Mouse (Mus musculus) Patski (cell line): Measurements from ENCODE around the gene Podxl2. TPM values are rescaled to one million over a fixed set of nuclear protein-coding genes. Genes with fewer than 3 reads are reported as not detected.

ENCODE experiments used
- ATAC-seq: fragments of 100-300 bp; one replicate; pipeline ENCODE4 v1.8.0; 2021
- CTCF ChIA-PET: fragments of 350-600 bp; sonication (Branson Sonifier 250); formaldehyde crosslinking; loops from one replicate; lab custom pipeline; 2022; ENCODE audit warnings: inconsistent platforms; lab: Charles Lee
- POLR2A ChIA-PET: fragments of 350-600 bp; sonication (Branson Sonifier 250); formaldehyde crosslinking; loops from one replicate; lab custom pipeline; 2022; ENCODE audit warnings: antibody characterized with exemption, inconsistent platforms; lab: Charles Lee
- DNase-seq: peaks from one replicate; pipeline ENCODE4 v3.0.0-alpha.2; 2011; ENCODE audit warnings: low read depth, low spot score
- H3K27me3 ChIP-seq: fragments of 371-371 bp; one replicate; pipeline ENCODE4 v1.5.1; 2021
- CTCF ChIP-seq: fragments of 100-300 bp; IDR thresholded peaks from one replicate; pipeline ENCODE4 v1.5.1; 2021
- in situ Hi-C: fragments of 300-500 bp; cut with MboI; formaldehyde crosslinking; loops from 3 replicates; pipeline ENCODE4 v1.11.1; 2018; ENCODE audit warnings: low pct_unique_long_range_greater_than_20kb, mixed read lengths
- polyA plus RNA-seq: library from polyadenylated mRNA; unstranded; gene quantifications from one replicate; pipeline ENCODE4 v1.2.3, GENCODE M21; 2021

The Podxl2 gene
- polyA plus RNA-seq, 1 experiment from 2014 or later: 41.5 TPM

DNA sequence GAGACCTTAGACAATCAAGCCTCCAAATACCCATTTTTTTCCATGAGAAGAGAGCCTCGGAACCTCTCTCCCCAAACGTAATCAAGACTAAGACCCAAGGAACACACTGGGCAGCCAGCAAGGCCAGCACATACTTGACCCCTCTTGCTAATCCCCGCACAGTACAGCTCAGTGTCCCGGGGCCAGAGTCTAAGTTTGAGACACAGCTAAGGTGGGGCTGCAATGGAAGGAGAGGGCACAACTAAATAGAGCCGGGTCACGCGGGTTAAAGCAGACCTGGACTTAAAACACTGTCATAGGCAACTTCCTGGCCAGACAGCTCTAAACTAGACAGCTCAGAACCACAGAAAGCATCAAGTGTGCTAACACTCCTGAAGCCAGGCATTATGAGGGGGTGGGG, 16.0 kb upstream of the Podxl2 start:
- TF ChIP-seq CTCF: no peak
- no peaks in the 10 kb centered on the region for H3K27me3 ChIP-seq
- DNase-seq (no peak), ATAC-seq (no peak)
- in situ Hi-C loops: no loop called here
- POLR2A ChIA-PET: no interaction called here
- CTCF ChIA-PET: no interaction called here

GRCm38 (mm10) chr6:88889410-88890042, 14.7 kb upstream of the Podxl2 start:
- POLR2A ChIA-PET: no interaction called here
- no peaks in the 10 kb centered on the region for H3K27me3 ChIP-seq
- DNase-seq (no peak), ATAC-seq (no peak)
- TF ChIP-seq CTCF: no peak
- CTCF ChIA-PET: interaction anchor here (1.0 to 1.2 kb wide), 2 partner anchors 10 to 31 kb away, joined by 4 read pairs; no protein-coding TSS in a partner anchor
- in situ Hi-C loops: no loop called here

DNA sequence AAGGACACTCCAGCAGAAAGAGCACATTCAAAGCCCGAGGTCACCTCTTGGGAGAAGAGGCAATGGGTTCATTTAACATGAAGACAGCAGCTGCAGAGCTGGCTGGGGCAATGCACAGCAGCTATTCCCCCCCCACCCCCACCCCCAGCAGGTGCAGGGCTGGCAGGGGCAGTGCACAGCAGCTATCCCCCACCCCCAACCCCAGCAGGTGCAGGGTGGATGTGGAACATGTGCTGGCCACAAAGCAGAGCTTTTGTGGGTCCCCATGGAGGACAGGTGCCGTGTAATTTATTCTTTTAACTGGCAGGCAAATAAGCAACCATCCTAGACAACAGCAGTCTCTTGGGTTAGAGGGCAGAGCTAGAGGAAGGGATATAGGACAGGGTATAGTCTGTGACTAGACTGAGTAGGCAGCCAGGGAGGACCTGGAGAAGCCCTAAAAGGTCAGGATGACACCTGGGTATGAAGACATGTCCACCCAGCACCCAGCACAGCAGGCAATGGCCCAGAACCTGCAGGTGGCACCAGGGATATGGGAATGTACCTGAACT, 11.6 kb upstream of the Podxl2 start:
- in situ Hi-C loops: no loop called here
- ATAC-seq: no peak
- DNase-seq: no peak
- ChIA-PET CTCF (no interaction called here), POLR2A (interaction anchor here (0.6 kb wide), 1 partner anchor 14 kb away, joined by 3 read pairs; no protein-coding TSS in a partner anchor)
- H3K27me3 ChIP-seq: no peaks in the 10 kb centered on the region
- no peak for TF ChIP-seq CTCF

GRCm38 (mm10) chr6:88885644-88886416, 11.0 kb upstream of the Podxl2 start:
- TF ChIP-seq CTCF: no peak
- ATAC-seq (no peak), DNase-seq (no peak)
- POLR2A ChIA-PET: interaction anchor here (0.6 kb wide), 1 partner anchor 13 kb away, joined by 3 read pairs; no protein-coding TSS in a partner anchor
- in situ Hi-C loops: no loop called here
- H3K27me3 ChIP-seq: no peaks in the 10 kb centered on the region
- CTCF ChIA-PET: no interaction called here

- ChIA-PET POLR2A (interaction anchor here (0.5 kb wide), 1 partner anchor 40 kb away, joined by 3 read pairs; no protein-coding TSS in a partner anchor), CTCF (interaction anchor here (0.9 to 1.0 kb wide), 2 partner anchors 17 to 43 kb away, joined by 3 read pairs; no protein-coding TSS in a partner anchor)
- no peak for ATAC-seq
- DNase-seq: no peak
- TF ChIP-seq CTCF: no peak
- H3K27me3 ChIP-seq: no peaks in the 10 kb centered on the region
- in situ Hi-C loops: no loop called here
Measured at GRCm38 (mm10) chr6:88884690-88885089, 9.8 kb upstream of the Podxl2 start.

GRCm38 (mm10) chr6:88884195-88884594, 9.4 kb upstream of the Podxl2 start:
- ChIA-PET CTCF (interaction anchor here (0.9 to 1.0 kb wide), 2 partner anchors 16 to 42 kb away, joined by 3 read pairs; no protein-coding TSS in a partner anchor), POLR2A (no interaction called here)
- DNase-seq (no peak), ATAC-seq (no peak)
- in situ Hi-C loops: no loop called here
- no peak for TF ChIP-seq CTCF
- H3K27me3 ChIP-seq: no peaks in the 10 kb centered on the region

DNA sequence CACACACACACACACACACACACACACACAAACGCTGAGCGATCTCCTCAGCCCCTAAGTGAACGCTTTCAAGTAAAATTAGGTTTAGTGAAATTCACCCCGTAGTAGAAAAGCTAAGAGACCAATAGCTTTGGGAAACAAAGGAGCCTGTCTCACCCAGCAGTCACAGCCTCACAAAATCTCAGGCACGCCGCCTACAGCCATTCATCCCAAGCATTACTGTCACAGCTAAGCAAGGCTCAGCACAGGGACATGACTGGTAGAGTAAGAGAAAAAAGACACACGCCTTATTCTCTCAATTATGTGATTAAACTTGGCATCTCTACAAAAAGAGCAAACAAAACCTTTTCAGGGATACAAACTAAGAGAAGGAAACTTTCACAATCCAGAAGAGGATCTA, 6.5 kb upstream of the Podxl2 start:
- no peaks in the 10 kb centered on the region for H3K27me3 ChIP-seq
- in situ Hi-C loops: no loop called here
- no peak for ATAC-seq
- DNase-seq: no peak
- TF ChIP-seq CTCF: no peak
- CTCF ChIA-PET: interaction anchor here (1.0 to 1.5 kb wide), 3 partner anchors 9 to 11 kb away, joined by 3 to 5 read pairs (median 3); no protein-coding TSS in a partner anchor
- POLR2A ChIA-PET: no interaction called here

DNA sequence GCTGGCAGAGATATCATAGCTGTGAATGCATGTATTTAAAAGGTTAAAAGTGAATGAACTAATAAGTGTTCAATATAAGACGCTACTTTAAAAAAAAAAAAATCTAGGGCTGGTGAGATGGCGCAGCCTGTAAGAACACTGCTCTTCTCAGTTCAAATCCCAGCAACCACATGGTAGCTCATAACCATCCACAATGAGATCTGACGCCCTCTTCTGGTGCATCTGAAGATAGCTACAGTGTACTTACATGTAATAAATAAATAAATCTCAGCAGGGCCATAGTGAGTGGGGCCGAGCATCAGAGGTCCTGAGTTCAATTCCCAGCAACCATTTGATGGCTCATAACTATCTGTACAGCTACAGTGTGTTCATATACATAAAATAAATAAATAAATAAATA, 4.6 kb upstream of the Podxl2 start:
- no peak for ATAC-seq
- ChIA-PET CTCF (interaction anchor here (1.2 to 1.6 kb wide), 4 partner anchors 10 to 47 kb away, joined by 3 to 4 read pairs (median 3); no protein-coding TSS in a partner anchor), POLR2A (no interaction called here)
- DNase-seq: no peak
- TF ChIP-seq CTCF: no peak
- H3K27me3 ChIP-seq: no peaks in the 10 kb centered on the region
- in situ Hi-C loops: no loop called here

DNA sequence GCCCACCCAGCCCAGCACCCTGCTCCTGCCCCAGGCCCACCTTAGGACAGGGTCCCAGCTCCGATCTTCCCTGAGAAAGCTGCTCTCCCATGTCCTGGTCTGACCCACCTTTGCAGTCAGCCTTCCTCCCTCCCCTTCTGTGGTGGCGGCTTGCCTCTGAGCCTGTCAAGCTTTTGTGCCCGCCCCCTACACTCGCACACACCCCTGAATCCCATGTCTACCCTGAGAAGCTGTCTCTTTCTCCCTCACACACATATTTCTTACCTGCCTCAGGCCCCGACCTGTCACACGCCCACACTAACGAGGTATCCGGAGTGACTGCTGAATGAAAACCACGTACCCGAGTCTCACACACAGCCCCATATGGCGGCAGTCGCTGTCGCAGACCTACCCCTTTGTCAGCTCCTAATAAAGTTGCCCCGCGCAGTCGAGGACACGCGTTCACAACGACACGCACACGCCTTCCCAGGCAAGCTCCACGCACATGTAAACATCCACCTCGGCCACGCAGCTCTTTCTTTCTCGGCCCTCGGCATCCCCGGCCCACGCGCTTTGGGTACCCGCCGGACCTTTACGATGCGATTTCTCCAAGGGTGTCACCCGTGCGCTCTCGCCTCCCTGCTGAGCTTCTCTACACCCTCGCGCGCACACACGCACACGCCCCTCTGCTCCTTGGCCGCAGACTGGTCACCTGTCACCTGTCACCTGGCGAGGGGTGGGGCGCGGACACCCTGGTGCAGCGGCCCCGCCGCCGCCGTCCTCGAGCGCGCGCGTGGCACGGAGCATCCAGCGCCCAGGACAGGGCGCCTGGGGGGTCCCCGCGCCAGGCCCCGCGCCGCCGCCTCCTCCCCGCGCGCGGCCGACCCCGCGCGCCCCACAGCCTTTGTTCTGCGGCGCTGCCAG, 628 bp downstream of the Podxl2 start:
- ChIA-PET POLR2A (no interaction called here), CTCF (no interaction called here)
- in situ Hi-C loops: loop anchor here (25.0 kb wide), 1 partner anchor 687 kb away; the partner anchor contains the start of gene Gata2
- TF ChIP-seq CTCF: no peak
- ATAC-seq (peak; percentile 11), DNase-seq (no peak)
- H3K27me3 ChIP-seq: no peaks in the 10 kb centered on the region
